Mouse (Mus musculus) liver, embryonic 14.5 days (tissue): ENCODE measurements around the gene Gm26558. TPM values are rescaled to one million over a fixed set of nuclear protein-coding genes. Genes with fewer than 3 reads are reported as not detected.
A peak's percentile ranks its signal among the peaks of the same experiment; 100 is the strongest.

Experiments used
- ATAC-seq: fragments of 200-750 bp; cut with Nextera tagmentation; 2 replicates; pipeline ENCODE4 v1.8.0; 2017; ENCODE audit warnings: moderate number of reproducible peaks, mild to moderate bottlenecking, moderate library complexity; ENCODE audit not compliant: insufficient read depth
- DNase-seq, 3 experiments: peaks; one replicate each; pipeline ENCODE4 v3.0.0-alpha.2; 2012 to 2013; ENCODE audit warnings: low read depth in 3 of 3, low spot score in 3 of 3
- H3K27ac ChIP-seq: fragments of 300-500 bp; sonication (generic); 2 replicates; pipeline ENCODE4 v1.5.1; 2014; ENCODE audit warnings: moderate library complexity, mild to moderate bottlenecking, control low read depth, inconsistent platforms
- H3K27me3 ChIP-seq: fragments of 300-500 bp; sonication (generic); 2 replicates; pipeline ENCODE4 v1.6.1; 2014; ENCODE audit warnings: mild to moderate bottlenecking, low read length, moderate library complexity; ENCODE audit not compliant: control insufficient read depth, insufficient read depth
- H3K36me3 ChIP-seq: fragments of 300-500 bp; sonication (generic); replicated peaks from 2 replicates; pipeline ENCODE4 v1.6.1; 2014; ENCODE audit warnings: low read depth; ENCODE audit not compliant: control insufficient read depth, insufficient read depth
- H3K4me1 ChIP-seq, 2 experiments: fragments of 200-500 bp in 1 of 2; fragments of 300-500 bp in 1 of 2; sonication (generic) in 1 of 2; replicated peaks; 2 replicates each; pipeline ENCODE4 v1.6.1; 2012 to 2014; ENCODE audit warnings: antibody characterized with exemption in 1 of 2, inconsistent platforms in 1 of 2, low read length in 1 of 2; ENCODE audit not compliant: control insufficient read depth in 2 of 2, insufficient read depth in 2 of 2
- H3K4me2 ChIP-seq: fragments of 300-500 bp; sonication (generic); 2 replicates; pipeline ENCODE4 v1.6.1; 2014; ENCODE audit warnings: low read depth, mild to moderate bottlenecking, control low read depth, moderate library complexity
- H3K4me3 ChIP-seq, 2 experiments: fragments of 200-500 bp in 1 of 2; fragments of 300-500 bp in 1 of 2; sonication (generic) in 1 of 2; 2 replicates each; pipeline ENCODE4 v1.5.1; 2012 to 2014; ENCODE audit warnings: low read depth in 2 of 2, low read length in 2 of 2, mild to moderate bottlenecking in 2 of 2, control low read depth in 1 of 2, inconsistent platforms in 1 of 2, moderate library complexity in 1 of 2; ENCODE audit not compliant: insufficient read depth in 1 of 2
- H3K9ac ChIP-seq: fragments of 300-500 bp; sonication (generic); replicated peaks from 2 replicates; pipeline ENCODE4 v1.6.1; 2014; ENCODE audit warnings: mild to moderate bottlenecking, control low read depth, moderate library complexity
- H3K9me3 ChIP-seq: fragments of 300-500 bp; sonication (generic); 2 replicates; pipeline ENCODE4 v1.6.1; 2016; ENCODE audit warnings: low read length, mixed read lengths; ENCODE audit not compliant: control insufficient read depth
- CTCF ChIP-seq: IDR thresholded peaks from 2 replicates; pipeline ENCODE4 v1.5.1; 2016; ENCODE audit warnings: antibody characterized with exemption, low read depth, control low read depth
- EP300 ChIP-seq: IDR thresholded peaks from 2 replicates; pipeline ENCODE4 v1.6.1; 2016; ENCODE audit warnings: antibody characterized with exemption, low read depth
- WGBS: fragments of 180-500 bp; shearing (Covaris S2); extraction: QIAGEN DNeasy Blood & Tissue Kit; methylation state at CpG from one replicate; pipeline ENCODE4 v1.1.7; 2014; ENCODE audit not compliant: insufficient replicate concordance; 5-methylcytosine and 5-hydroxymethylcytosine counted together
- polyA plus RNA-seq, 2 experiments: library from polyadenylated mRNA; depleted of rRNA in 1 of 2; stranded (reverse) in 1 of 2; unstranded in 1 of 2; fragments of >200 nt; fragmentation: Nextera tagmentation in 1 of 2; extraction: Ambion mirVana in 1 of 2; gene quantifications; 2 replicates each; pipeline versions ENCODE4 v1.2.1 to v1.2.3; 2012 to 2014

Gm26558 gene
- polyA plus RNA-seq, 2 experiments = 0.09 to 1.2 TPM

- ATAC-seq (no peak), DNase-seq (no peak)
- no peak for TF ChIP-seq CTCF
- TF ChIP-seq EP300 = no peak
- Histone ChIP-seq H3K27ac (no peak overlapping the region), H3K4me3 (no peak overlapping the region), H3K9ac (no peak overlapping the region), H3K36me3 (no peaks in the 10 kb centered on the region), H3K4me1 (no peaks in the 10 kb centered on the region), H3K27me3 (no peaks in the 10 kb centered on the region), H3K9me3 (no peaks in the 10 kb centered on the region), H3K4me2 (no peak overlapping the region)
- WGBS = 21% methylated on average over 10 of the region's 10 CpGs
Measured at GRCm38 (mm10) chr2:70629339-70629761, 32.6 kb downstream of the Gm26558 start.

- ATAC-seq (no peak), DNase-seq (no peak)
- Histone ChIP-seq H3K4me3 (no peak overlapping the region), H3K9ac (no peak overlapping the region), H3K4me1 (no peaks in the 10 kb centered on the region), H3K27me3 (no peaks in the 10 kb centered on the region), H3K4me2 (no peak overlapping the region), H3K36me3 (no peaks in the 10 kb centered on the region), H3K27ac (no peak overlapping the region), H3K9me3 (no peaks in the 10 kb centered on the region)
- no peak for TF ChIP-seq EP300
- WGBS = 44% methylated on average over 12 of the region's 12 CpGs
Measured at GRCm38 (mm10) chr2:70628397-70628796, 33.5 kb downstream of the Gm26558 start.

GRCm38 (mm10) chr2:70625761-70626160 lies 36.1 kb downstream of the Gm26558 start:
- Histone ChIP-seq H3K4me3 (no peak overlapping the region), H3K27ac (no peak overlapping the region), H3K27me3 (no peaks in the 10 kb centered on the region), H3K4me2 (no peak overlapping the region), H3K9me3 (no peaks in the 10 kb centered on the region), H3K9ac (no peak overlapping the region), H3K4me1 (no peaks in the 10 kb centered on the region), H3K36me3 (no peaks in the 10 kb centered on the region)
- DNase-seq = no peak
- 43% methylated on average over 7 of the region's 7 CpGs for WGBS
- TF ChIP-seq CTCF (no peak), EP300 (no peak)
- no peak for ATAC-seq

GRCm38 (mm10) chr2:70622244-70622643 lies 39.7 kb downstream of the Gm26558 start:
- Histone ChIP-seq H3K36me3 (no peaks in the 10 kb centered on the region), H3K27ac (no peak overlapping the region), H3K4me2 (no peak overlapping the region), H3K9me3 (no peaks in the 10 kb centered on the region), H3K9ac (no peak overlapping the region), H3K4me1 (no peaks in the 10 kb centered on the region), H3K27me3 (no peaks in the 10 kb centered on the region), H3K4me3 (no peak overlapping the region)
- TF ChIP-seq CTCF (no peak), EP300 (no peak)
- no peak for DNase-seq
- 34% methylated on average over 4 of the region's 4 CpGs for WGBS
- no peak for ATAC-seq

GRCm38 (mm10) chr2:70620225-70620624 lies 41.7 kb downstream of the Gm26558 start:
- Histone ChIP-seq H3K4me1 (no peaks in the 10 kb centered on the region), H3K36me3 (no peaks in the 10 kb centered on the region), H3K4me3 (no peak overlapping the region), H3K4me2 (no peak overlapping the region), H3K9ac (no peak overlapping the region), H3K27ac (no peak overlapping the region), H3K9me3 (no peaks in the 10 kb centered on the region), H3K27me3 (no peaks in the 10 kb centered on the region)
- TF ChIP-seq CTCF (peak; percentile 78), EP300 (no peak)
- whole genome bisulfite sequencing = 24% methylated on average over 6 of the region's 6 CpGs
- ATAC-seq (no peak), DNase-seq (peak in 2 of 3 experiments; percentile 16 to 22)
